Mouse (Mus musculus): ENCODE measurements around the gene Olig2. TPM values are rescaled to one million over a fixed set of nuclear protein-coding genes. Genes with fewer than 3 reads are reported as not detected.

Gene Olig2
- polyA plus RNA-seq, 1 experiment from 2014 or later: 8.6 TPM

DNA sequence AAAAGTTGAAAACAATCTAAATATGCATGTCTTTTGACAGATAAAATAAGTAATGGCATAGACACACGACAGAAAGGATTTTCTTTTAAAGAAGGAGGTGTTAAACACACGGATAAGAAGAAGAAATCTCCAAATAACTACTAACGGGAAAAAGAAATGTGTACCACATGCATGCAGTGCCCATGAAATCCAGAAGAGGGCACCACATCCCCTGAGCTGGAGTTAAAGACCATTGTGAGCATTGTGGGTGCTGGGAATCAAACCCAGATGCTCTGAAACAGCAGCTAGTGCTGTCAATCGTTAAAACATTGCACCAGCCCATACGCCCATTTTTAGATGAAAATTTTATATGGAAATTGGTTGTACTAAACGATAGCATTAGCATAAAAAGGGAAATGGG lies 7.3 kb upstream of the Olig2 start:
- H3K9ac ChIP-seq (replicated peaks): no peak overlapping the region
- no peak overlapping the region for H3K4me2 ChIP-seq (replicated peaks)
- peaks cover 24% of the 10 kb centered on the region for H3K4me1 ChIP-seq
- H3K27ac ChIP-seq (replicated peaks): no peak overlapping the region
- 85% methylated on average over 6 of the region's 6 CpGs for WGBS
- peaks cover 59% of the 10 kb centered on the region for H3K27me3 ChIP-seq
- H3K36me3 ChIP-seq: no peaks in the 10 kb centered on the region
- ATAC-seq (replicated peaks): no peak
- no peak overlapping the region for H3K4me3 ChIP-seq
- no peaks in the 10 kb centered on the region; the same call in 1 of the 2 replicates for H3K9me3 ChIP-seq

DNA sequence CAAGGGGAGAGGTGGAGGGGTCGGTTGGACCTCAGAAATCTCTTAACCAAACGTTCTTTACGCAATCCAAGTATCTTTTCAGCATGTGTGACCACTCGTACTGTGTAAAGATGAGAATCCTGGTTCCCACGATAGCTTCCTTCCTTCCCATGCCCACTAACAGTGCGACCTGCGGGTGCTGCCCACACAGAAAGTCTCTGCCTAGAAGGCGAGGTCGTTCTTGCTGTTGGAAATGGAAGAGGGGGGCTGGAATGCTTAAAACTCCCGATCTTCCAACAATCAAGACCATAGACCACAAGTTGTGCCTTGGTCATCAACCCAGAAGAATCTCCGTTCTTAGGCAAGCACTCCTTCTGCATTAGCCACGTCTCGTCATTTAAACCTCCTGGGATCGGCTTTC lies 6.0 kb upstream of the Olig2 start:
- Histone ChIP-seq H3K27me3 (peaks cover 67% of the 10 kb centered on the region), H3K9ac (replicated peaks) (no peak overlapping the region), H3K4me1 (peaks cover 33% of the 10 kb centered on the region), H3K4me3 (no peak overlapping the region), H3K9me3 (no peaks in the 10 kb centered on the region; the same call in 1 of the 2 replicates), H3K36me3 (no peaks in the 10 kb centered on the region), H3K27ac (replicated peaks) (no peak overlapping the region), H3K4me2 (replicated peaks) (no peak overlapping the region)
- no peak for ATAC-seq (replicated peaks)
- WGBS: 22% methylated on average over 14 of the region's 14 CpGs

DNA sequence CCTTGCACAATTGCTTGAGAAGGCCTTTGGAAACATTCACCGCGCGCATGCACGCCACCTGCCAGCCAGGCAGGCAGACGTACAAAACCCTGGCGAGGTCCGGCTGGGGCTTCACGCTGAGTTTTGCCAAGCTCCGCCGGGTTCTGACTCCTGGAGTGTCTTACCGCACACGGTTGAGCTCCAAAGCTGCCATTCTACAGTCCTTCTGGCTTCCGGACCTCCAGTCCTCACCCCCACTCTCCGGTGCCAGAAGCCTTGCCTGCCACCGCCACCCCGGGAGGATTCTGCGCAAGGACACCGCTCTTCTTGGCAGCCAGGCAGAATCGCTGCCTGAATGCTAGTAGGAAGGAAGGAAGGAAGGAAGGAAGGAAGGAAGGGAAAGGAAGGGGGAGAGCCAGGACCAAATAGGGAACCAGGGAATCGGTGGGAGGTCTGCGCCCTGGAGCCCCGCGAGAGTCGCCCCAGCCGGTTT lies 3.0 kb upstream of the Olig2 start:
- Histone ChIP-seq H3K9ac (replicated peaks) (peak overlapping the region; percentile 22), H3K36me3 (no peaks in the 10 kb centered on the region), H3K9me3 (no peaks in the 10 kb centered on the region), H3K4me2 (replicated peaks) (peak overlapping the region; percentile 42), H3K27ac (replicated peaks) (peak overlapping the region; percentile 59), H3K4me3 (peak overlapping the region; percentile 30), H3K27me3 (peaks cover 76% of the 10 kb centered on the region), H3K4me1 (peaks cover 62% of the 10 kb centered on the region)
- WGBS: under 1% methylated on average over 25 of the region's 25 CpGs
- no peak for ATAC-seq (replicated peaks)

DNA sequence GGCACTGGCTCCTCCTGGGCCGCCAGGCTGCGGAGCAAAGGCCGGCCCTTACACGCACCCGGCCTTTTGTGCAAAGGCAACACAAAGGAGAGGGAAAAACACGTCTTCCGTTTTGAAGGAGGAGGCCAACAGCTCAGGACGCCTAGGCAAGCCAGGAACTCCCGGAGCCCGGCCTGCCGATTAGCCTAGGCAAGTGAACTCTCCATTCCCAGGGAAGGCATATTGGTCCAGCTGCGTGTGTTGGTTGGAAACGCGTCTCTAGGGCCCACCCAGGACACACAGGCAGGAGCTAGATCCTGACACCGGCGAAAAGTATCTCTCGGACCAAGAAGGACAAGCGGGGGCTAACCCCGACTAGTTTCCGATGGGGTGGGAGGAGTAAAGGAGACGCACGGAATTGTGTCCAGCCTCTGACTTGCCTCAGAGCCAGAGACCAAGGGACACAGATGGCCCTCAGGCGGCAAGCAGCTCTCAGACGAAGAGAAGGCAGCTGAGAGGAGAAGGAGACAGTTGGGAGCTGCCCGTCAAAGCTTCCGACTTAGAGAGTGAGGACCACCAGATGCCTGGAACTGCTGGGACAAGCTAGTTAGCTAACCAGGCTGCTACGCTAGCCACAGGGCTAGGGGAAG lies 2.5 kb upstream of the Olig2 start:
- Histone ChIP-seq H3K4me2 (replicated peaks) (peak overlapping the region; percentile 42), H3K4me1 (peaks cover 67% of the 10 kb centered on the region), H3K36me3 (no peaks in the 10 kb centered on the region), H3K27ac (replicated peaks) (peak overlapping the region; percentile 59), H3K27me3 (peaks cover 82% of the 10 kb centered on the region), H3K9ac (replicated peaks) (peak overlapping the region; percentile 22), H3K4me3 (peak overlapping the region; percentile 30), H3K9me3 (no peaks in the 10 kb centered on the region)
- under 1% methylated on average over 27 of the region's 27 CpGs for WGBS
- ATAC-seq (replicated peaks): peak; percentile 18

DNA sequence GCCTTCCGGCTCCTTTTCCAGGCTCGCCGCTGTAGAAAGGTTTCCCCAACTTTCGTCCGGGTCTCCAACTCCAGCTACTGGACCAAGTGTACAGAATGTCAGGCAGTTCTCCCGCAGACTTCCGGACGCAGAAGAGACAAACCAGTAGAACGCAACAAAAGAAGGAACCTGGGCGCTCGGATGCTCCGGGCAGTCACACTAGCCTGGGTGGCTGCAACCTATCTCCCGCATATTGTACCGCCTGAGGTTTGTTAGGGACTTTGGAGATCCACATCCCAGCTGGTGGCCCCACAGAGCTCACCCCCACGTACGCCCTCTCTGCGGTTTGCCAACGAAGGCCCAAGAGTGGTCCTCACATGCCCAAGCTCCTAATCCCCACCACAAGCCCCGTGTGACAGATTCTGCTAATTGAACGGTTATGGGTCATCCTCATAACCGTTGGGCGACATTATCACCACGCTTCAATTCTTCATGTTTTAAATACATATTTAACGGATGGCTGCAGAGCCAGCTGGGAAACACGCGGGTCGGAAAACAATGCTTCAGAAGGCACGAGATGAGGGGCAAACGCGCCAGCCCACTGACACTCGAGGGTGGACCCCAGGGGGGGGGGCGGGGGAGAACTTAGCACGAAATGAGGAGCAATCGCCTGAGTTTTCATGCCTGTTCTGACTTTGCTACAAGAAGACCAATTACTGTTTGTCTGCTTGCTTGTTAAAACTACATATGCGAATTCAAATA lies 1.8 kb upstream of the Olig2 start:
- Histone ChIP-seq H3K9ac (replicated peaks) (no peak overlapping the region), H3K4me3 (peak overlapping the region; percentile 30), H3K4me2 (replicated peaks) (peak overlapping the region; percentile 42), H3K27me3 (peaks cover 81% of the 10 kb centered on the region), H3K27ac (replicated peaks) (0 out of 2 replicates have a peak overlapping the region, but pooled peaks have one; percentile 59), H3K9me3 (no peaks in the 10 kb centered on the region), H3K4me1 (peaks cover 67% of the 10 kb centered on the region), H3K36me3 (no peaks in the 10 kb centered on the region)
- WGBS: 3% methylated on average over 35 of the region's 35 CpGs
- ATAC-seq (replicated peaks): no peak

DNA sequence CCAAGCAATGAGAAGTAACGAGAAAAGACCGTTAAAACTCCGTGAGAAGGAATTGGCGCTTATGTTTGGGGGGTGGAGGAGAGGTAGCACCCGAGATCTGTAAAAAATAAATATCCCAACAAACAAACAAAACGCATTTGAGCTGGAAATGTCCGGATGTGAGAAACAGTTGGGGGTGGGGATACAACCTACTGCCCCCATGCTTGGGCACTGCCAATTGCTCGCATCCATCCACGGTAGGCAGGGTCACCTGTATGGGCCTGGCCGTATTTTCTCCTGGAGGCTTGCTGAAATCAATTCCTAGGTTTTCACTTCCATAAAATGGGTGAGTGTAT lies 1.2 kb upstream of the Olig2 start:
- H3K9me3 ChIP-seq: no peaks in the 10 kb centered on the region
- no peak for ATAC-seq (replicated peaks)
- 9% methylated on average over 10 of the region's 10 CpGs for WGBS
- H3K36me3 ChIP-seq: no peaks in the 10 kb centered on the region
- no peak overlapping the region for H3K27ac ChIP-seq (replicated peaks)
- H3K27me3 ChIP-seq: peaks cover 80% of the 10 kb centered on the region
- H3K4me2 ChIP-seq (replicated peaks): no peak overlapping the region
- no peak overlapping the region for H3K4me3 ChIP-seq
- peaks cover 67% of the 10 kb centered on the region for H3K4me1 ChIP-seq
- no peak overlapping the region for H3K9ac ChIP-seq (replicated peaks)

DNA sequence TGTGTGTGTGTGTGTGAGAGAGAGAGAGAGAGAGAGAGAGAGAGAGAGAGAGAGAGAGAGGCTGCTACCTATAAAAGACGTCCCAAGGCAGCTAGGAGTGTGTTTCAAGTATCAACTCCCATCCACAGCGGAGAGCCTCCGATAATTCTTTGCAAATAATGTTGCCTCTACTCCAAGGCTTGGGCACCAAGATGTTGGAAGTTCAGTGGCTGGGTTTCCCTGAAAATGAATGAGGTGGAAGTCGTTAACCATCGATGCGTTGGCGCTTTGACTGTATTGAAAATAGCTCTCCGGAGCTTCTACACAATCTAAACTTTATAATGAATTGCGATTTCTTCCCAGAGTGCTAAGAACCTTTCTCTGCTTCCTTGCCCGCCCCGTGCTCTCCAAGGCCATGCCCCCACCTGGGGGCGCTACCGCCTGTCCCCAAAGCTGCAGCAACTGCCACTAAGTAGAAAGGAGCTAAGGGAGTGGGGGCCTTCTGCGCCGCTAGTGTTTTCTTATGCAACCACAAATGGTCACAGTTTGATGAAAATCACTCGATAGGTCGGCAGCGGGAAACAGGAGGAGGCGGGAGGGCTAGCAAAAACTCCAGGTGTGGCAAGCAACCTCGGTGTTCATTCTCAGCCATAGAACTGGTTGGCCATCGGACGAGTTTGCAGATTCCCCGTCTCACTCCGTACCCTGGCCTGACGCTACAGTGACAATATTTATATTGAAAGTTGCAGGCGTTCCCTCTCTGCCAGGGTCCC lies 600 bp upstream of the Olig2 start:
- H3K36me3 ChIP-seq: no peaks in the 10 kb centered on the region
- H3K4me3 ChIP-seq: peak overlapping the region; percentile 39
- peaks cover 78% of the 10 kb centered on the region for H3K27me3 ChIP-seq
- WGBS: under 1% methylated on average over 26 of the region's 26 CpGs
- H3K4me1 ChIP-seq: peaks cover 67% of the 10 kb centered on the region
- H3K9me3 ChIP-seq: no peaks in the 10 kb centered on the region
- no peak for ATAC-seq (replicated peaks)
- H3K27ac ChIP-seq (replicated peaks): no peak overlapping the region
- H3K9ac ChIP-seq (replicated peaks): no peak overlapping the region
- H3K4me2 ChIP-seq (replicated peaks): peak overlapping the region; percentile 46

DNA sequence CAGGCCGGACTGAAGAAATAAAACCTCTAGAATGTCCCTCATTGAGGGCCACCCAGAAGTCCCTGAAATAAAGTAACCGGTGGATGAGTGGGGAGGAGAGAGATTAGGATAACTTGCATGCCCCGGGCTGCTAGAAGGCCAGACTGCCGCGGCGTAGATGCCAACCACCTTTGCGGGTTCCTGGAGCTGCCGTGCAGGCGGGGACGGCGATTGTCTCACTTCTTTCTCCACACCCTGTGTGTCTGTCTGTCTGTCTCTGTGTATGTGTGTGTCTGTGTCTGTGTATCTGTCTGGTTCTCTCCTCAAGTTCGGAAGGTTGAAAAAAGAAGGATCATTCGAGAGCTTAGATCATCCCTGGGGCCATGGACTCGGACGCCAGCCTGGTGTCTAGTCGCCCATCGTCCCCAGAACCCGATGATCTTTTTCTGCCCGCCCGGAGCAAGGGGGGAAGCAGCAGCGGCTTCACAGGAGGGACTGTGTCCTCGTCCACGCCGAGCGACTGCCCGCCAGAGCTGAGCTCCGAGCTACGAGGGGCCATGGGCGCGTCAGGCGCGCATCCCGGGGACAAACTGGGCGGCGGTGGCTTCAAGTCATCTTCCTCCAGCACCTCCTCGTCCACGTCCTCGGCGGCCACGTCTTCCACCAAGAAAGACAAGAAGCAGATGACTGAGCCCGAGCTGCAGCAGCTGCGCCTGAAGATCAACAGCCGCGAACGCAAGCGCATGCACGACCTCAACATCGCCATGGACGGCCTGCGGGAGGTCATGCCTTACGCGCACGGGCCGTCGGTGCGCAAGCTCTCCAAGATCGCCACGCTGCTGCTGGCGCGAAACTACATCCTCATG lies 1.0 kb downstream of the Olig2 start:
- no peaks in the 10 kb centered on the region for H3K36me3 ChIP-seq
- peak overlapping the region; percentile 46 for H3K4me2 ChIP-seq (replicated peaks)
- no peaks in the 10 kb centered on the region for H3K9me3 ChIP-seq
- no peak for ATAC-seq (replicated peaks)
- peak overlapping the region; percentile 22 for H3K9ac ChIP-seq (replicated peaks)
- H3K27ac ChIP-seq (replicated peaks): no peak overlapping the region
- H3K27me3 ChIP-seq: peaks cover 76% of the 10 kb centered on the region
- H3K4me3 ChIP-seq: peak overlapping the region; percentile 39
- H3K4me1 ChIP-seq: peaks cover 59% of the 10 kb centered on the region
- WGBS: under 1% methylated on average over 60 of the region's 60 CpGs

DNA sequence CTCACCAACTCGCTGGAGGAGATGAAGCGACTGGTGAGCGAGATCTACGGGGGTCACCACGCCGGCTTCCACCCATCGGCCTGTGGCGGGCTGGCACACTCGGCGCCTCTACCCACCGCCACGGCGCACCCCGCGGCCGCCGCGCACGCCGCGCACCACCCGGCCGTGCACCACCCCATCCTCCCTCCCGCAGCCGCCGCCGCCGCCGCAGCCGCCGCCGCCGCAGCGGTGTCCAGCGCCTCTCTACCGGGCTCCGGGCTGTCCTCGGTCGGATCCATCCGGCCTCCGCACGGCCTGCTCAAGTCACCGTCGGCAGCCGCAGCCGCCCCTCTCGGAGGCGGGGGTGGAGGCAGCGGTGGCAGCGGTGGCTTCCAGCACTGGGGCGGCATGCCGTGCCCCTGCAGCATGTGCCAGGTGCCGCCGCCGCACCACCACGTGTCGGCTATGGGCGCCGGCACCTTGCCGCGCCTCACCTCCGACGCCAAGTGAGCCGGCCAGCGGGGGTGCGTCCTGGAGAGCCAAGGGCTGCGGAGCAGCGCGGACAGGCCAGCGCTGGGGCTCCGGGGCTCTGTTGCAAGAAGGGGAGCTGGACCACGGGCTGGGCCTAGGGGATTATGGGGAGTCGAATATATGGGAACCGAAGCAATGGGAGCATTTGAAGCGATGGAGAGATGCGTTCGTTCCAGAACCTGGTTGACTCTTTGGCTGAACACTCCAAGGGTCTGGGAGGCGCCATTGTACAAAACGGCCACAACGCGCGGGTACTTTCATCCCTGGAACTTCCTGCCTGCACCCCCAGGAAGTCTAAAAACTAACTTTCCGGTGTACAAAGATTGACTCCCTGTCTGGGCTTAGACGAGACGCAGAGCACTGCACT lies 1.9 kb downstream of the Olig2 start:
- H3K4me1 ChIP-seq: peaks cover 58% of the 10 kb centered on the region
- no peaks in the 10 kb centered on the region for H3K9me3 ChIP-seq
- H3K4me3 ChIP-seq: peak overlapping the region; percentile 39
- no peak overlapping the region for H3K27ac ChIP-seq (replicated peaks)
- ATAC-seq (replicated peaks): no peak
- peak overlapping the region; percentile 22 for H3K9ac ChIP-seq (replicated peaks)
- peak overlapping the region; percentile 46 for H3K4me2 ChIP-seq (replicated peaks)
- H3K27me3 ChIP-seq: peaks cover 74% of the 10 kb centered on the region
- no peaks in the 10 kb centered on the region for H3K36me3 ChIP-seq
- WGBS: under 1% methylated on average over 84 of the region's 85 CpGs

DNA sequence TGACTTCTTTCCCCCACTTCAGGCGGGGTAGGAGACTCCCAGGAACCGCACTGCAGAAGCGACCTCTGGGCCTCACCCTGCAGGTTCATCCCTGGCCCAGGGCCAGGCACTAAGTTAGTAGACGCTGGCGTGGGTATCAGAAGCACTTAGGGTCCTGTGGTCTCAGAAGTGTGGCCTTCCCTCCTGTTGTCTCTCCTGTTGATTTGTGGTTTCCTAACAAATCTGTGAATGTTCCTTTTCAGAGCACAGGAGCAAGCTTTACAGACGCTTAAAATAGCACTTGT lies 2.4 kb downstream of the Olig2 start:
- Histone ChIP-seq H3K27me3 (peaks cover 74% of the 10 kb centered on the region), H3K36me3 (no peaks in the 10 kb centered on the region), H3K4me2 (replicated peaks) (peak overlapping the region; percentile 46), H3K4me1 (peaks cover 58% of the 10 kb centered on the region), H3K27ac (replicated peaks) (no peak overlapping the region), H3K9ac (replicated peaks) (no peak overlapping the region), H3K4me3 (peak overlapping the region; percentile 39), H3K9me3 (no peaks in the 10 kb centered on the region)
- WGBS: 3% methylated on average over 6 of the region's 6 CpGs
- no peak for ATAC-seq (replicated peaks)
